Mouse (Mus musculus) thymus, postnatal 36 days (tissue): Measurements from ENCODE around the gene Atg5.

Experiments
- DNase-seq, 2 experiments: peaks; one replicate each; pipeline ENCODE4 v3.0.0; 2022; ENCODE audit warnings: mixed read lengths in 2 of 2

The Atg5 gene

GRCm38 (mm10) chr10:44391509-44392290 lies 123.5 kb downstream of the Atg5 start:
- no peak for DNase-seq

DNA sequence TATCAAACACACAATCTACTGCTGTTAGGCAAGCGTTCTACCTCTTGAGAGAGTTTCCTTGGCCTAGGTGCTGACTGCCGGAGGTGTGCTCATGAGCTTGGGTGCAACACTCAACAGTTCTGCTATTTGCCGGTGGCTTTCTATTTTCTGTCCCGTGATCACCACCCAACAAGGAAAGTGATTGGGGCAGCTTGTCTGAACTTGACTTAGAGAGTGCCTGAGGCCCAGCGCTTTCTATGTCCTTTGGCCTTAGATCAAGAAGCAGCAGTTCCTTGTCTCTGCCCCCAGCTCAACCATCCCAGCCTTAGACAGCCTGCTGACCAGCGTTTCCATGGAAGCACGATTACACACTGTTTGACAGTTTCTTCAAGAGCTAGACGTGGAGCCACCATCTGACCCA lies 124.7 kb downstream of the Atg5 start:
- no peak for DNase-seq

DNA sequence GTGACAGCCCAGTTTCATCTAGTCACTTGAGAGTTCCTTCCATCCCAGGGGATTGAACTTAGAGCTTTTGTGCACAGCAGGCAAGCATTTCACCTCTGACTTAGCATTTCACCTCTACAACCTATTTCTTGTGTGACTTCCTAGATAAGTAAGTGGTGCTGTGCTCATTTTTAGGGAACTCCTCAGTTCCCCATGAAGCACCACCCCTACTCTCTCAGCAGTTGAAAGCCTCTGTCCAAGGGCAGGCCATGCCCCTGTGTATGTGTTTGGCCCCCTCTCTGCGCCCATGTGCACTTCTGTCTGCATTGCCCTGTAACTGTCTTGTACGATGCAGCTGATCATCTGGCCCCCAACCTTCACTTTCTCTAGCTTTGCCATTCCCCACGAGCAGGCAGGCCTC lies 132.0 kb downstream of the Atg5 start:
- DNase-seq = no peak

DNA sequence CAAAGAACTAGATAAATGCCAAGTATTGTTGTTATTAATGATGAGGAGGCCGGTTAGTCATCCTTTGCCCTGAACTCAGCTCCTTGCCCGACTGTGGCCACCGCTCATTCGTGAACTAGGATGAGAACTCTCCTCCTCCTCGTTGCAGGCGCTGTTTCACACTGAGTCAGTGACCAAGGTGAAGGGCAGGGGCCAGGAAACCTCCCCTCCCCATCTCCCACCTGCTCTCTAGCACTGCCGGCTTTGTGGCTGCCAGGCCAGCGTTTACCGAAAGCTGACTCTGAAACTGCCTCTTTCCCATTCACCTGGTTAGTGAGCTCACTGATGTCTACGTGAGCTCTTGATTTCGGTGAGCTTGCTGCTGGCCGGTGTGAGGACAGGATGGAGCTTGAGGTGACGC lies 132.4 kb downstream of the Atg5 start:
- no peak for DNase-seq

GRCm38 (mm10) chr10:44401600-44401999 lies 133.4 kb downstream of the Atg5 start:
- DNase-seq = no peak

GRCm38 (mm10) chr10:44403415-44403814 lies 135.3 kb downstream of the Atg5 start:
- DNase-seq = no peak

DNA sequence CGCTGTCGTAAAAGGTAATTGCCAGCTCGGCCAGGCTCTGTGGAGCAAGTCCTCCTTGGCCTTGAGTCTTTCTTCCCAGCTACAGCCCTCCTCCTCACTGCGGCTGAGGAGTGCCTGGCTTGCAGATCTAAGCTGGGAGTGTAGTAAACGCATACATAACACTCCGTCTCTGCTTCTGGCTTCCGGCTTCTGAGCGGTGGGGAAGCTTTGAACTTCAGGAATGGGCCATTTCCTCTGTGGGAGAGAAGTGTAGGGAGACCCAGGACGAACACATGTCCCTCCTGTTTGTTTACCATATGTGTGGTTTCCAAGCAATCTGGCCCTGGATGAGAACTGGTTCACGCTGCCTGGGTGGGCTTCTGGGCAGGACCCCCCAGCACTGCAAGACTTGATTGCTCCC lies 140.9 kb downstream of the Atg5 start:
- DNase-seq = no peak

GRCm38 (mm10) chr10:44409958-44410357 lies 141.8 kb downstream of the Atg5 start:
- DNase-seq = no peak
